Mouse (Mus musculus) brain, embryonic 14.5 days (tissue): ENCODE results near the gene AI837181.

Experiments used
- CTCF ChIP-seq: fragments of 200-500 bp; IDR thresholded peaks from 2 replicates; pipeline ENCODE4 v1.5.1; 2012; ENCODE audit warnings: inconsistent platforms, mild to moderate bottlenecking, moderate library complexity, borderline replicate concordance; ENCODE audit not compliant: insufficient read depth, insufficient read length; ENCODE audit errors: extremely low read depth
- POLR2A ChIP-seq: fragments of 200-500 bp; IDR thresholded peaks from 2 replicates; pipeline ENCODE4 v1.6.1; 2012; ENCODE audit warnings: mild to moderate bottlenecking, inconsistent platforms, borderline replicate concordance; ENCODE audit not compliant: poor library complexity, insufficient read depth, insufficient read length, severe bottlenecking; ENCODE audit errors: extremely low read depth

DNA sequence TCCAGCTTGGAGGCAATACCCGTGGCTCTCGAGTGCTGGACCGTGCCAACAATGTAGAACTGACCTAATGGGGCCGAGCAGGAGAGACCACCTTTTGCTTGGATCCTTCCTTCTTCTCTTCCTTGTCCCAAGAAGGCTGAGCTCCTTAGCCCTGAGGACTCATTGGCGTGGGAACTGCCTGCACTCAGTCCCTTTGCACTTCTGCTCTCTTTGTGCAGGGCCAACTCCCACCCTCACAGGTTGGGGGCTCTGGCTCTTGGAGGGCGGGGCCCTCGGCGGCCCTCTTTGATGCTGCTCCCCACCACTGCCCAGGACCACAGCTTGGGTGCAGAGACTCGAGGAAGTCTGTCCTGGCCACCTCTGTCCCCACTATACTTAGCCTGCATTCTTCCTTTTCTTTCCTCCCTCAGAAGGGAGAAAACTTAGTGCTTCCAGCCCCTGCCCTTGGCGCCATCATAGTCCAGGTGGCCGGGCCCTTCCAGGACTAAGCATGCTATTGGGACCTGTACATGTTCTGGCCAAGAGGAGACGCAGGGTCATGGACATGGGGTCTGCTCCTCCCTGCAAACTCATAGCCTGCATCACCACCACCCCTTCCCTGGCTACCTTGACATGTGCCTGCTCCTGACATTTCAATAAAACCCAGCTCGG is 1.8 kb downstream of the AI837181 start:
- no peak for TF ChIP-seq CTCF
- no peak for TF ChIP-seq POLR2A
